Mouse (Mus musculus) left cerebral cortex, adult 8-10 months (tissue): Measurements from ENCODE around the gene Klf7. TPM values are rescaled to one million over a fixed set of nuclear protein-coding genes. Genes with fewer than 3 reads are reported as not detected.

Experiments used
- DNase-seq, 2 experiments: peaks; one replicate each; pipeline ENCODE4 v3.0.0; 2022; ENCODE audit warnings: low spot score in 2 of 2
- total RNA-seq, 4 experiments: library from RNA; stranded (reverse); gene quantifications; 2 replicates each; pipeline ENCODE4 v1.2.4; 2022

Klf7 gene
- total RNA-seq, 4 experiments from 2014 or later, result 38.9 to 48.5 (median 42.0) TPM

DNA sequence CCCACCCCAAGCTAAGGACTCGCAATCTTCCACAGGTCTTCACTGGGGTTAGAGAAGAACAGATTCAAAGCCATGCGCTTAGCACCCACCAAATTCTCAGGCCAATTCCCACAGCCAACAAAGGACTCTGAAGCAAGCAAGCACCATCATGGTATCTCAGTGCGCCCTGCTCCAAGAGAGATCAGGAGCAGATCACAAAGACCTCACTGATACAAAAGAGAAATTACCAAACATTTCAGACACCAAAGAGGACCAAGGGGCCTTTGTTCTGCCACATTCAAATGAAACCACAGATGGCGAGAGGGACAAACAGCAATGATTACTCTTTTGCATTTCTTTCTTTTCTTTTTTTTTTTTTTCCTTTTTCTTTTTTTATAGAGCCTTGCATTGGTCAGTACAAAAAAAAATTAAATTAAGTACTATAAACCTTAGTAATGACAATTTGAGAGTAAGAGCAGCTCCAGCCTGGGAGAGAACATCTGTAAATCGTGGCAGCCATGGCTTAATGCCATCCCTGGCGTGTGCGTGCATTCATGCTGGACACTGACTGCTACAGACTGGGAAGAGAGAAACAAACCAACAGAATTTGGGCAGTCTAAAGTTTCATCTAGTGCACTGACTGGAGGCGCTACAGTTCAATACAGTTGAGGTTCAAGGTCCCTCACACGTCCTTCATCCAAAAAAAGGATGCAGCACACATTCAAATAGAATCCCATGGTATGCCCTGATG, 89.4 kb downstream of the Klf7 start:
- no peak for DNase-seq

- DNase-seq, result no peak
Measured at GRCm38 (mm10) chr1:64021986-64022385, 100.1 kb downstream of the Klf7 start.

GRCm38 (mm10) chr1:64020672-64021635, 101.1 kb downstream of the Klf7 start:
- peak in 1 of 2 experiments; percentile 58 for DNase-seq

DNA sequence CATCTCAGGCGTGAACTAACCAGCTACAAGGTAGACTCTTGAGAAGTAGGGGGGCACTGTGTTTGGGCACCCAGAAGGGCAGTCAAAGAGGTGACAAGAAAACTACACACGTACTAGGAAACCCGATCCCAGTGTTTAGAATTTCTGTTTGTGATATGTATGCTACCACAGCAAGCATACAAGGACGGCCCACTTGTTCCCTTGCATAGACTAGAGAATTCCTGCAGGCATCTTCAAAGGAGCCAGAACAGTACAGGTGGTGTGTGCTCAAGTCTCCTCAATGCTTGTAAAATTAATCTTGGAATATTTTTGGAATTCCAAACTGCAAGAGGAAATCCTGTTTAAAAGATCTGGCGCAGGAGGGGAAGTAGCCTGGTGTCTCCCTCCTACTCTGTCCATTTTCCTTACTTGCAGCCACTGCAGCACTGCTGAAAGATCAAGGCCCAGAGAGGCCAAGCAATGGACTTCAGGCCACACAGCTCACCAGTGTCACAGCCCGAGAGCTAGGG, 102.9 kb downstream of the Klf7 start:
- DNase-seq, result no peak

GRCm38 (mm10) chr1:64018466-64019077, 103.5 kb downstream of the Klf7 start:
- DNase-seq, result no peak

- DNase-seq, result no peak
Measured at GRCm38 (mm10) chr1:64014091-64014490, 108.0 kb downstream of the Klf7 start.

DNA sequence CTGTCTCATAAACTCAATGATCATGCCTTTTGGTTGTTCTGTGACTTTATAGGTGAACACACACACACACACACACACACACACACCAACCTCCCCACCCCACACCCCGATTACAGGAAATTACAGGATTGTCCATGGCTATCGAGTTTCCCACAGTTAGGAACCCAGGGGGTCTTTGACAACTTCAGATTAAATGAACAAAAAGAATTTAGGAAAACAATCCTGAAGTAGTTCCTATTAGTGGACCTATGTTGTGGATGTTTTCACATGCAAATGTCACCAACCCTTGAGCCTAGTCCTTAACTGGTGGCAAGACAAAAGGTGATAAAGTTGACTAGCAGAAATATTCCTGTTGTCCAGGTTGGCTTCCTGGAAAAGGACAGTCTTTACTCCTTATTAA, 113.1 kb downstream of the Klf7 start:
- no peak for DNase-seq

DNA sequence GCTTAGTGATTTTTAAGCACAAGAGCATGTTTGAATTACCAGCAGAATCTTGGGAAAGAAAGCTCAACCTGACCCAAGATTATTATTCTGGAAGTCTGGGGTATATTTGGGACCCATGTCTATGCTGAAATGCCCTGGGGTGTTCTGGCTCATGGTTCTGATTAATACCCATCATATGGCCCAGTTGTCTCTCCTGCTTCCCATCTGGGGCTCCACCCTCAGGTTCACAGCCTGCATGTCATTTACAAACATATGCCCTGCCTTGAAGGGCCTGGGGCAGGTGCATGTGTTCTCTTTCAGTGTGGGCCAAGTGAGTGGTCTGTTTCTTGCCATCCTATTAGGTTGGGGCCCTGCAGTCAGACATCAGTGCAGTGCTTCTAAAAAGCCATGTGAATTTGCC, 114.1 kb downstream of the Klf7 start:
- DNase-seq, result no peak

- no peak for DNase-seq
Measured at GRCm38 (mm10) chr1:64005194-64005593, 116.9 kb downstream of the Klf7 start.

GRCm38 (mm10) chr1:64003525-64004291, 118.4 kb downstream of the Klf7 start:
- DNase-seq, result no peak

- DNase-seq, result no peak
Measured at GRCm38 (mm10) chr1:64002036-64002435, 120.0 kb downstream of the Klf7 start.

DNA sequence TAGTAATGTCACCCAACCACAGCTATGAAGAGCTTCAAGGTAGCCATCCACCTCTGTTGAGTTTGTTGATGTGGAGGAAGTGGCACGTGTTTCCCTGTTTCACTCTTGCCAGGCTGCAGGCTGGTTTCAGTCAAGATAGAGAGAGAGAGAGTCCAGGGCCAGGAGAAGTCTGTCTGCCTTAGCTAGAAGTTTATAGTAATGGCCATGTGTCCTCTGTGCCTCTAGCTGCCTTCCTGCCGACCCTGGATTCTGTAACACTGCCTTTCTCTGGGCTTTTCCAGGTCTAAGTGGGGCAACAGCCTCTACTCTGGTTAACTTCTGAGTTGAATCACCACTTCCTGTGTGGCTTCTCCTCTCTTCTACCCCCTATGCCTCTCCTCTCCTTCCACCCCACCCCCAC, 121.5 kb downstream of the Klf7 start:
- no peak for DNase-seq

DNA sequence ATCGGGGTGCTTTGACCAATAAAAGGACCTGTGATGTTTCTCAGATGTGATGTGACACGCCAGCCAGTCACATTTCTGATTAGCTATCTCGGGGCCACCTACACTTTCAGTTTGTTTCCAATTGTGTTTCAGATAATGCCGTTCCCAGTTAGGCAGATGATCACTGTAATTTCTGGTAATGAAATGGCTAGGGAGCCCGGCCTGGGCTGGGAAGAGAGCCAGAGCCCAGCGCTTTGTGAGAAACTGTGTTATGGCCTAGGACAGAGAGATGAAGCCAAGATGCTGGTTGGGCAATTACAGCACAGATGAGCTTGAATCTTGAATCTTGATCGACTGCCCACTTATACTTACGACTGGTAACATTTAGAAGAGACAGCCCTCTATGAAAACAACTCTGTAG, 122.6 kb downstream of the Klf7 start:
- no peak for DNase-seq

DNA sequence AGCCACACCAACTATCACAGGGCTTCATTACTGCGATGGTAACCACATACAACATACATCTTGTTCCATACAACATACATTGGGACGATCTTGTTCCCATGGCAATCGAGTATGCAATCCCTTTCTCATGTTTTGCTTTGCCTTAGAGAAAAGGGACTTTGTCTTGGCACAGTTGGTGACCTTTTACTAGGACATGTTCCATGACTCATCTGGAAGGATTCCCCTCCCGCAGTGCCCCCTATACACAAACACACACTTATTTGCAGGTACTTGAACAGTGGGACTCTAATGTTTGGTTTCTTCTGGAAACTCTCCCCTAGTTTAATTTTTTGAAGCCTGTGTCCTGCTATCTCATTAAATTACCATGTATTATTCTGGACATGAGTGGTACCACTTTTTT, 123.2 kb downstream of the Klf7 start:
- no peak for DNase-seq

- DNase-seq, result no peak
Measured at GRCm38 (mm10) chr1:63998139-63998538, 123.9 kb downstream of the Klf7 start.

DNA sequence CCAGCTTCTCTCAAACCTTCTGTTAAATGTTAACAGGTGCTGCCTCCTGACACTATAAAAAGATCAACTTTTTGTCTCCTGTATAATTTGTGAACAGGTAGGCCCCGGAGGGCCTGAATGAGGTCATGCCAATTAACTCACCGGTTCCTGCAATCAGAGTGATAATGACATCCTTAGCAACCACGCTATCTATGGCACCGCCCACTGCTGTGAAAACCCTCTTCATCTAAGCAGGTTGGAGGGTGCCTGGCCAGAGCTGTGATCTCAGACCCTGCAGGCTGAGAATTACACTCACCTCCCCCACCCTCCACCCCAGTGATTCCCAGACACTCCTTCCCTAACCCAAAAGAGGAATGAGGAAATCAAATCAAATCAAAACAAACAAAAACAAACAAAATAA, 126.3 kb downstream of the Klf7 start:
- no peak for DNase-seq

DNA sequence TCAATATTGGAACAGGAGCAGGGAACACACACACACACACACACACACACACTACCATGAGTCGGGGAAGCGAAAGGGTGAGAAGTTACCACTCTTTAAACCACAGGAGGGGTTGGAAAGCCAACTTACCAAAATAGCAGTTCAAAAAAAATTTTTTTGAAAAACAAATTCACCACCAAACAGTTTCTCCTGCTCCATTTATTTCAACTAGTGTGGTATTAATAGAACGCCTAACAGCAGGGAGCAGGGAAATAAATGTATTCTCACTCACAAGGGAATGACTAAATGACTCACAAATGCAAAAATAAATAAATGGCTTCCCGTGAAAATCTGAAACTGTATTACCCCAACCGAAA, 127.0 kb downstream of the Klf7 start:
- no peak for DNase-seq

- DNase-seq, result peak in 1 of 2 experiments; percentile 42
Measured at GRCm38 (mm10) chr1:63994248-63995136, 127.6 kb downstream of the Klf7 start.

- no peak for DNase-seq
Measured at GRCm38 (mm10) chr1:63992506-63992905, 129.6 kb downstream of the Klf7 start.

GRCm38 (mm10) chr1:63990416-63990815, 131.7 kb downstream of the Klf7 start:
- no peak for DNase-seq
